Mouse (Mus musculus): ENCODE data around the gene Gatd1.

The Gatd1 gene

GRCm38 (mm10) chr7:141442199-141442598 lies 28.3 kb upstream of the Gatd1 start:
- no peak for DNase-seq (ENCODE audit: low read depth, low spot score)

DNA sequence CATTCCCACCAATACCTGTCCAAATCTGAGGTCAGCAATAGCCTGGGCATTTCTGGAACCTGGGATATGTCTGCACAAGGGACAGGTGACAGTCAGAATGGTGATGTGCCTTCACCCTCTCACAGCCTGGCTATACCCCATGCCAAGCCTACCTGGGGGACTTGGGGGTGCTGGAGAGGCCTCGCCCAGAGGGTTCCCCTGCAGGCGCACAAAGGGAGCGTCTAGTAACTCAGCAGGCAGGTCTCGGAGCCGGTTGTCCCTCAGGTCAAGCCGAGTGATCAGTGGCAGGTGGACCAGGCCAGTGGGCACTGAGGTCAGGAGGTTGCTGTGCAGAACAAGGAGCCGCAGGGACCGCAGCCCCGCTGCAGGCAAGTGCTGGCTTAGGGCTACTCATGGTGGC lies 27.5 kb upstream of the Gatd1 start:
- DNase-seq (ENCODE audit: low read depth, low spot score): no peak

GRCm38 (mm10) chr7:141440613-141441012 lies 26.7 kb upstream of the Gatd1 start:
- no peak for DNase-seq (ENCODE audit: low read depth, low spot score)

DNA sequence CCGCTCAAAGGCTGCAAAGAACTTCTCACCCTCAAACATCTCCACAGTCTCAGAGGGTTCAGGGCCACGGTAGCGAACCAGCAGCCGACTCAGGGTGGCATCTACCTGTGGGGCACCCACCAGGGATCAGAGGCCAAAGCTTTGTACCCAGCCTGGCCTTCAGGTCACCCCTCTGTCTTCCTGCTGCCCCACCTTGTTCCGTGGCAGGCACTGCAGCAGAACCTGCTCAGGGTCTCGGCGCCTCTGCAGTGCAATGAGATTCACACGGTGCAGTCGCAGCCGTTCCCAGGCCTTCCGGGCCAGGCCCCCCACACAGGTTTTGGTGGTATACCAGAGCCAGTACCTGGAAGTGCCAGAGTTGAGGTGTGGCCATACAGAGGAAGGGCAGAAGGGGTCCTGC lies 25.9 kb upstream of the Gatd1 start:
- no peak for DNase-seq (ENCODE audit: low read depth, low spot score)

GRCm38 (mm10) chr7:141439140-141439679 lies 25.3 kb upstream of the Gatd1 start:
- no peak for DNase-seq (ENCODE audit: low read depth, low spot score)

- no peak for DNase-seq (ENCODE audit: low read depth, low spot score)
Measured at GRCm38 (mm10) chr7:141438201-141438968, 24.4 kb upstream of the Gatd1 start.

GRCm38 (mm10) chr7:141437178-141438120 lies 23.5 kb upstream of the Gatd1 start, which contains the start of gene Slc25a22:
Gene Slc25a22 (minus strand): TSS chr7:141437892.
- no peak for DNase-seq (ENCODE audit: low read depth, low spot score)

DNA sequence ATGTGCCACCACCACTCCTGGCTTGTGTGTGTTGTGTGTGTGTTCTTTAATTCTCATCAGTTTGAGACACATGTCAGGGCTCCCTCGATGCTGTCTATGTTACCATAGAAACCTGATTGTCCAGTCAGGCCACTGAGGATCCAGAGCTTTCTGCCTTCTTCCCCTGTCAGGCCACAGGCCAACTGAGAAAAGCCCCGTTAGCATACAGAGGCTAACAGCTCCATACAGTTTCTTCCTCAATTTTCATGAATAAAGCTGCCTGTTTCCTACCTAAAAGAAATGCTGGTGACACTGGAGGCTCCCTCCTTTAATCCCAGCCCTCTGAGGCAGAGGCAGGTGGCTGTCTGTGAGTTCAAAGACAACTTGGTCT lies 22.6 kb upstream of the Gatd1 start:
- DNase-seq (ENCODE audit: low read depth, low spot score): no peak

DNA sequence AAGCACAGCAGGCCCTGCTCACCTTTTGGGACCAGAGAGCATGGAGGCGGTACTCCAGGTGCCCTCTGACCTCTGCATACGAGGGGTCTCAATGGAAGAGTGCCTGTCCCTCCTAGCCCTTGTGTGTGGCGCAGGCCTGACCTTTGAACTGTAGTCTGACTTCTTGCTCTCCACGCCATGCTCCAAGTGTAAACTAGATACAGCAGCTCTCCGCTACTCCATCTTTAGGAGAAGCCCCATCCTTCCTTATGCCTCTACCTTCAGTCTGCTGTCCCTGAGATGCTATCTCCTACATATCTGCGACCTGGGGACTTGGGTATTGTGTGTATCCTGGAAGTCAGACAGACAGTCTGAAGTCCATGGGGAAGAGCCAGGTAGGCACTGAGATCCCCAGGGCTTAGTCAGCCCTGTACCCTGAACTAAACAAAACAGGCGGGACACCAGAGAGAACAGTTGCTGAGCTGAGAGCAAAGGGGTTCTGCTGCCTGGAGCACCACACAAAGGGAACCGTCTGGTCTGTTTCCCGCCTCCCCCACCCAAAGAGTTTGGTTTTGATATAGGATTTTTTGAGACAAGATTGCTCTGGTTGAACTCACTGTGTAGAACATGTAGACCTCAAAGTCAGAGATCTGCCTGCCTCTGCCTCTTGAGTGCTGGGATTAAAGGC lies 22.1 kb upstream of the Gatd1 start:
- DNase-seq (ENCODE audit: low read depth, low spot score): no peak

DNA sequence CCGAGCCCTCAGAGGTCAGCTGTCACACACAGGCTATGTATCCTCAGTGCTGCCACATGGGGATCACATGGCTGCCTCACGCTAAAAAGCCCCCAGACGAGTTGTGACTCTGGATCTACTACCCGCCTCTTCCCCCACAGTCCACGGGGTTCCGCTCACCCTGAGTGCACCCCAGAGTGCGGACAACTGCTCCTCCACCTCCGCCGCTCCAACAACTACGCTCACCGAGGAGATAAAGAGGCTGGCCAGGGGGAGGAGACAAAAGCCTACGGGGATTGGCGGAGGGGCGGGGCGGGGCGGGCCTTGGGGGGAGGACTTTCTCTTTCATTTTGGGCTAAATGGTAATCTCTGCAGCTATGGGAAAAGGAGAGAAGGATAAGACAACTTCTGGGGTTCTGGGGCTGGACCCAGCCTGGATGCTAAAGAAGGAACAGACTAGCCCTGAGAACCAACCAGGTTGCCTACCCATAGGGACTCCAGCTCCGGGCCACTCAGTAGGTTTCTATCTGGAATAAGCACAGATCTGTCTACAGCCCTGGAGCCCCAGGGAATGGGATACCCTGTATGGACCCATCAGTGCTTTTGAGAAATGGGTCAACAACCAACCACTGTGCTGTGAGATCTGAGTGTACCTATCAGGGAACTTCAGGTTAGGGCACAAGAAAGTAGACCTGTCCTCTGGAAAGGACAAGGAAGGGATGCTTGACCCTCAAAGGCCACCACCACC lies 21.4 kb upstream of the Gatd1 start:
- DNase-seq (ENCODE audit: low read depth, low spot score): no peak

- no peak for DNase-seq (ENCODE audit: low read depth, low spot score)
Measured at GRCm38 (mm10) chr7:141434464-141434863, 20.5 kb upstream of the Gatd1 start.

DNA sequence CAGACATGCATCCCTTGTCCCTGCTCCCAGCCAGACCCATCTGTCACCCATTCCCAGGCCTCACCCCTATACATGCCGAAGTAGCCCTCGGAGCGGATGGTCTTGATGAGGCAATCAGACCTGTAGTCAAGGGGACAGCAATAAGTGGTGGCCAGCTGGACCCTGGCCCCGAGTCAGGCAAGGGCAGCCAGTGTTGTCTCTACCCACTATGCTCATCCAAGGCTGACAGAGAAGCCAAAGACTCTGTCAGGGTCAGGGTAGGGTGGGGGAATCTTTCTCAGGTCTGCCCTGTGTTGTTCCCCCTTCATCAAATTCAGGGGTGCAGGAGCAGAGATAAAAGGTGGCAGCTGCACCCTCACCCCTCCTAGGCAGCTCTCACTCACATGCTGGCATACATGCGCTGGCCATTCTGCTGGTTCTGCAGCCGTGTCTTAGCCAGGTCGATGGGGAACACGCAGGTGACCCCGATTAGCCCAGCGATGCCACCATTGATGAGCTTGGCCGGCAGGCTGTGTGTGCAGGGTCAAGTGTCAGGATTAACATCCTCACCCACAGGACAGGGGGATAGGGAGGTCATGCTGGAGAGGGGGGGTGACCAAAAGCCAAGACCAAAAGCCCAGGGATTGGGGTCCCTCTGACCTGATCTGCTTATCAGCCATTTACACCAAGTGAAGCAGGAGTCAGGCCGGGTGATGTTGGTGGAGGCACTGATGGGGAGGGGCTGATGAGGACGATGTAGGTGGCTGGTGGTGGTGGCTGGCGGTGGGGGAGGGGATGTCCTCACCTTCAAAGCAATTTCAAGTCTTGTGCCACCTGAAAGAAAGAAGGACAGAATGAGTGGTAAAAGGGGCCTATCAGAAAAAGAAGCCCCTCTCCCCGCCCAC lies 19.8 kb upstream of the Gatd1 start:
- no peak for DNase-seq (ENCODE audit: low read depth, low spot score)

DNA sequence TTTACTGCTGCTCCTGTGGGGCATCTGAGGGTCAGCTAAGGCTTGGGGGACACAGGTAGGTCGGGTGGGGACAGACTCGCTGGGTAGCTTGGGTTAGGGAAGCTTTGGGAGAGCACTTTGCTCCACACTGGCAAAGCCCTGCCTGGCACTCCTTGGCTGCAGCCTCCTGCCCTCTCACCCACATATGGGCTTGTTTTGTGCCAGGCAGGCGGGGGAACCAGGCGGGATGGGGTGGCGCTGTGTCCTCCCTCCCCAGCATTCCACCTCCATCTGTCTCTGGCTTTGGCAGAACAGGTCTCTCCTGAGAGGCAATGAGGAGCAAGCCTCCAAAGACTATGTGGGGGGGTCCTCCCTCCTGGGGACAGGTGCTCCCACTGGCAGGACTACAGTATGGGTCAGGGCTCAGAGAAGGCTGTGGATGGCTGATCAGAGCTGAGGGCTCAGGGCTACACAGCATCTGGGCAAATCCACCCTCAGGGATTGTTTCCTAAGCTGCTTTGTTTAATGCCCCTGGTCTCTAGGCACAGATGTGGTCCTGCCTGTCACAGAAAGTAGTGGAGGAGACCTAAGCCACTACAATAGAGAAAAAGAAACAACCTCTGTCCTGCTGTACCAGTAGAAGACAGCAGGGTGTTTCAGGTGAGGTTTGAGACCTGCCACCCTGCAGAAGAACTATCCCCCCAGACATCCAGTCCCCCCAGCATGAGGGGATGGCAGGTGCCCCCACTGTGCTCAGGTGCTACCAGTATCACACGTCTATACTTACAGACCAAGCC lies 19.0 kb upstream of the Gatd1 start:
- peak; percentile 76 for DNase-seq (ENCODE audit: low read depth, low spot score)

- no peak for DNase-seq (ENCODE audit: low read depth, low spot score)
Measured at GRCm38 (mm10) chr7:141432186-141432611, 18.3 kb upstream of the Gatd1 start.

DNA sequence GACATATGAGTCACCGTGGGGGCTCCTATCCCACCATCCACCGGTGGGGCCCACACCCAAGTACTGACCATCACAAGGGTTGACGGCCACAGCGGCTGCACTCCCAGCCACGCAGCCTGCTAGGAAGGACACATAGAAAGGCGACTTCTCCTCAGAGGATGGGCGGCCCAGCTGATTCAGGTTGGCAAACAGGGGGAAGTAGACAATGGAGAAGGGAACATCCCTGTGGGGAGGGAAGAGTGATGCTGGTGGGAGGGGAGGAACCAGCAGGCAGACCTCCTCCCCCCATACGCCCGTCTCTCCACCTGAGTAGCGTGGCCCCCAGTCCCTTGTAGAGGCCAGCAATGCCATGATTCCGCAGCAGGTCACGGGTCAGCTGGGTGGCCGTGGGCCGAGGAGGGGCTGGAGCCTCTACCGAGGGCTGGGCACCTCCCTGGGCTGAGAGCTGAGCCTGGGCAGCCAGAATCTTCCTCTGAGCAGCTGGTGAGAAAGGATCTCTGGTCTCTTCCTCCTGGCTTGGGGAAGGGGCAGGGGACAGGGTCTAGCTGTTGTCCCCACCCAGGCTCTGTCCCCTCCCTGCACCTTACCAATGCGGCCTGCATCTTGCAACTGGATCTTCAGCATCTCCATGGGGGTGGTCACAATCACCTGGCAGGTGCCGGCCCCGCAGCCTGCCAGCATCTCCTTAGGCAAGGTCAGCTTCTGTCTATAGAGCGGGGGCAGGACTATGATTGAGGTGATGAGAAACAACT lies 17.7 kb upstream of the Gatd1 start:
- no peak for DNase-seq (ENCODE audit: low read depth, low spot score)

GRCm38 (mm10) chr7:141430585-141431240 lies 16.8 kb upstream of the Gatd1 start:
- no peak for DNase-seq (ENCODE audit: low read depth, low spot score)

DNA sequence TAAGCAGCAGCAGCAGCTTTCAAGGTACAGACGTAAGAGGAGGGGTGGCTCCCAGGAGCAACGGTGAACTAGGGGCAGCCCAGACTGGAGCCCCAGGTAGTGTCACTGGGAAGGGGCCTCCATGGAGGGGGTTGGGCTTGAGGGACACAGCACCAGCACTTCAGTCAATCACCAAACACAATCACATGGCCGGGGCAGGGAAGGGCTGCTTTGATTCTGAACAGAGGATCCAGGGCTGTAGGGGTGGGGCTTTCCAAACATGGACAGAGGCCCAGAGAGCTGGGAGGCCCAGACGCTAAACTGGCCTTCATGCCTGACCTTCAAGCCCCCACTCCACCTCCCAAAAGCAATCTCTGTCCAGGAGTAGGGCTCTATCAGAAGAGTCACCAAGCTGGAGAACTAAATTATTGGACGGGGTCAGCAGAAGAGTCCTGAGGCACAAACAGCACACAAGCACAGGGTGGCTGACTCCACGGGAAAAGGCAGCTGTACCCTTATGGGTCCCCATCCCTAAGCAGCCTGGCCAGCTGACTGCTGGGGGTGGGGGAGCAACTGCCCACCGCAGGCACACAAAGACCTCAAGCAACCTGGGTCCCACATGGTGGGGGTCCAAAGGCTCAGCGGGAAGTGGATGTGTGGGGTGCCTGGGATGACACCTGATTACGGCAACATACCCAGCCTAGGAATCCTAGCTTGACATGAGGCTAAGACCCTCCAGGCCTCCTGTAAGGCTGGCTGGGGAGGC lies 16.1 kb upstream of the Gatd1 start:
- DNase-seq (ENCODE audit: low read depth, low spot score): no peak
